Mouse (Mus musculus) MN1 (cell line): ENCODE data around the gene Bach1.

Source experiments
- DNase-seq: peaks from one replicate; pipeline ENCODE4 v3.0.0-alpha.2; 2016; ENCODE audit warnings: low spot score

Bach1 gene

DNA sequence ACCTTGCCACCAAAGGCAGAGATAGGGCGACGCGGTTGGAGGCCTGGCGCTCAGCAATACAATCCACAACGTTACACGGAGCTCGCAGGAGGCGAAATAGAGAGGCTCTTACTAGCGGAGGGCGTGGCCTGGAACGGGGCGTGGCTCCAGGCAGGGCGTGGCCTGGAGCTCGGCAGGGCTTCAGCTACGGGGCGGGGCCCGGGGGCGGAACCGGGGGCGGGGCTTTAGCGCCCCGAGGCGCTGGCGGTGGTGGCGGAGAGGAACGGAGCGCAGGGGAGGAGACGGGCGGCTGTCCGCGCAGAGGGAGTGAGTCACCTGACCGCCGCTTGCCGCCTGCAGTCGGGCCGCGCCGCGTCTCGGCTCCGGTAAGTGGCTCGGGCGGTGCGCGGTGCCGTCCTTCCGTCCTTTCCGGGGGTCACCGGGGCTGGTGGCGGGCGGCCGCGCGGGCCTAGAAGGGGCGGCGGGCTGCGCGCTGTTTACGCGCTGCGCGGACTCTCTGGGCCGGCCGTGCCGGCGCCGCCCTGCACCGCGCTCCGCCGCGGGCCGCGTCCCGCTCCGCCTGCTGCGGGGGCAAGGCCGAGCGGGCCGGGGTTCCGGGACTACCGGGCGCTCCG is at the start of gene Bach1:
Bach1 (plus strand) TSS at position 254 of the 614 bp plus-strand sequence.
- peak; percentile 92 for DNase-seq

GRCm38 (mm10) chr16:87652344-87652743 is 46.4 kb upstream of the Bach1 start:
- DNase-seq, result no peak

DNA sequence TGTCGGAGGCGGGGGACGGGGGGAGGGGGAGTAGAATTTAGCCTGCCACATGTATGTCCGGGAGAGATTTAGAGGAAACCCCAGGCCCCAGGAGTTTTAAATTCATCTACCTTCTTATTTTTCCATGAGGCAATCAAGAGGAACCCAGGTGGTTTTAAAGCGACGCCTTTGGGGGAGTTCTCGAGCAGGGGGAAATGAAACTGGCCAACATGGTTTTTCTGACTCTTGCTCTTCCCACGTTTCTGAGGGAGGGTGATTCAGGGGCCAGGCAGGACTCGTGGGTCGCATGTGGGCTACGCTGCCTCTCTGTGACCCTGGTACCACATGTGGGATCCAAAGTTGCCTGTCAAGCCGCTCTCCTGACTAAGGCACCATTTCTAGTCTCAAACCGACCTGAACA is 45.8 kb upstream of the Bach1 start:
- no peak for DNase-seq

- DNase-seq, result no peak
These were observed 44.6 kb upstream of the Bach1 start for GRCm38 (mm10) chr16:87654016-87654575.

DNA sequence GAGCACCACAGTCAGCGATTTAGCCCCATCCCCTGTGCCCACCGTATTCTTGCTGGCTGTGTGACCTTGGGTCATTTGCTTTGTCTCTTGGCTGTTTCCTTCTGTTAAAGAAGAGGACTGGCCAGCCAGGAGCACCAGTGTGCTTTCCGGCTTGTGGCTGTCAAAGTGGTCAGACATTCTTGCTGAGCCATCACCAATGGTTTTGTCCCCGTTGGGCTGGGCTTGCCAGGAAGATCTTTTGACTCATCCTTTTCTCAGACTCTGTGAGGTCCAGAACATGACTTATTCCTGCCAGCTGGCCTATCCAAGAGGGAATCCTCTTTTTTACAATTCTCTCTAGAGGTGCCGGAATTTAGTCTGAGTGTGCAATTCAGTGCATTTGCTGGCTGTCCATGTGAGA is 43.7 kb upstream of the Bach1 start:
- DNase-seq, result no peak

- no peak for DNase-seq
These were observed 43.2 kb upstream of the Bach1 start for GRCm38 (mm10) chr16:87655579-87655978.

DNA sequence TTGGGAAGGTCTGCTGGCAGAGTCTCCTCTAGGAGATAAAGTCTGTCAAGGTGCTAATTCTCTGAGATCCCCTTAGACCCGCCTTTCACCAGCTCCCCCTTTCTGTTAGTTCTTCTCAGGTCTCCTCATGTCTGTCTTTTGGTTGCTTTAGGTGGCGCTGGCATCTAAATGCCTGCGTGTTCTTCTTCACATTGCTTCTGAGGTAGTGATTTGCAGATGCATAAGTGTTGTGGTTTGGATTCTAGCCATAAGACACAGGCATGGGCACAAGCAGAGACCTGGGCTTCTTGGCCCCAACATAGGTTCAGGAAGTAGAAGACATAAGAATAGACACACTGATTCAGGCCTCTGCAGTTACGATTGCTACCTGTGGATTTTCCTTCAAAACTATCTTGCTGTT is 42.0 kb upstream of the Bach1 start:
- no peak for DNase-seq

- no peak for DNase-seq
These were observed 41.5 kb upstream of the Bach1 start for GRCm38 (mm10) chr16:87657291-87657690.

GRCm38 (mm10) chr16:87661024-87661471 is 37.7 kb upstream of the Bach1 start:
- no peak for DNase-seq

DNA sequence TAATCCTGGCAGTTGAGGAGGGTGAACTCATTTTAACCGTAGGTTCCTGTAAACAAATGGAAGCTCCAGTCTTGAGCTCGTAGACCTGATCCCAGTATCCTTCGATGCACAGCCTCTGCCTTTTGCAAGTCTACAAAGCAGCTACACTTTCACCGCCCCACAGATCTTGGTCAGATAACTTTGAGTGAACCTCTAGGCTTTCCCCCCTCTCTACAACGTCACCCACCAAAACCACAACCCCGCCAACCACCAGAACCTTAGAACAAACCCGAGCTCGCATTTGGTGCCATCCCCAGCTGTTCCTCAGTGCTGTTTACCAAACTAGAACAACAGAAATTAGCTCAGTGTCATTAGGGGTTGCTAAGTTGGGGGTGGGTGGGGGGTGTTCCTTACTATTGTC is 37.1 kb upstream of the Bach1 start:
- no peak for DNase-seq

- no peak for DNase-seq
These were observed 36.2 kb upstream of the Bach1 start for GRCm38 (mm10) chr16:87662528-87662927.

GRCm38 (mm10) chr16:87663890-87664289 is 34.9 kb upstream of the Bach1 start:
- no peak for DNase-seq

DNA sequence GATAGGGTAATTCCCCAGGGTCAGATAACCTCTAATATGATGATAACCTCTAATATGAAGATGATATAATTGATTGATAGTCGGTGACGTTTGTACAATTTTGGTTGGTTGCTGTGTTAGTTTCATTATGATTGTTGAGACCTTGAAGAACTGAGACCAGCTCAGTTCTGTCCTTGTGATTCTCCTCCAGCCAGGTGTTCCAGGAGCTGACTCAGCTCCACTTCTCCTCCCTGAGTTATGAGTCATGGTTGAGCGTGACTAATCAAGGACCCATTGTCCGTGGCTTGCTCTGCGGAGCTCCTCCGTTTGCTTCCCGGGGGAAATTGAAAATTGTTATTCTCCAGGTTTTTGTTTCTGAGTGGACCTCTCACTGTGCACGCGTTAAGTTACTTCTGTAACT is 33.5 kb upstream of the Bach1 start:
- DNase-seq, result peak; percentile 7

DNA sequence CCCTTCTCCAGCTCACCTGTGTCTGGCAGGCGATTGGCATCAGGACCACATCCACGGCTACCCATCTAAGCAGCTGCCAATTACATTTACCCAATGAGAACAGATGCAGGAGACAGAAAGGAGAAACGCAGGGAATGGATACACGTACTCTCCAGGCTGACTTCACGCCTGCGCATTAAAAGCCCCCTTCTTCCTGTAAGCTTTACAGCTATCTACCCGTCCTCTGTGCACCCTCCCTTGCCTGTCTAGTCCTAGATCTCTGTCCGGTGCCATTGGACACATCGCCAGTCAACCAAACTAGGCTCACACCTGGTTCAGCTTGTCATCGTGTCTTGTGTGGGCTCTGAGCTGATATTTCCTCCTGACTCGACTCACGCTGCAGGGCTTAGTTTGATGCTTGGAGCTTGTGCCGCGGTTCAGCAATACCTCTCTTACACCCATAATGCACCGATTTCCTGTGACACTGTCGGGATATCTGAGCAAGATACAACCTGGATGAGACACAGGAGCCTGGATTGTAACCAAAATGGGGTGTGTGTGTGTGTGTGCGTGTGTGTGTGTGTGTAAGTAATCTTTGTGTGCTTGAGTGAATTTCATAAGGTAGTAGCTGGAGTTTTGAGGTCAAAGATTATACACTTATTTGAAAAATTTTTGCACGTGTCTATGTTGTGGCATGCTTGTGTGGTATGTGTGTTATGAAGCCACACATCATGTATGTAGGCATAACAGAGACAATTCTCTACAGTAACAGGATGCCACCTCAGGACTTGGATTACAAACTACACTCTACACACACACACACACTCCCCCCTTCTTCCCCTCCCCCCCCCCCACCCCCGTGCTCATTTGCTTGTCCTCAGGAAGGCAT is 32.8 kb upstream of the Bach1 start:
- DNase-seq, result no peak

DNA sequence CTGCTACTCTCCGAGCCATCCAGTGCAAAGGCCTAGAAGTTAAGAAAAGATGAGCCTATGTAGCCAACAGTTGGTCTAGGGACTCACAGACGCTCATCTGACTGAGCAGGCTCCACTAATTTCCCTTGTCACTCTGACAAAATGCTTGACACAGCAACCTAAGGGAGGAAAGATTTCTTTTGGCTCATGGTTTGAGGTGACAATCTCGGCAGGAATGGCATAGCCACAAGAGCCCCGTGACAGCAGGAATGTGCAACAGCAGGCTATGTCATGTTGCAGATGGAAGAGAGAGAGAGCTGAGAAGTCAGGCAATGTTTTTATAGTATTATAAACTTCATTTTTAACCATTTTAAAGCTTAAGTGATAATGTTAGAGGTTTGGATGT is 32.1 kb upstream of the Bach1 start:
- no peak for DNase-seq

DNA sequence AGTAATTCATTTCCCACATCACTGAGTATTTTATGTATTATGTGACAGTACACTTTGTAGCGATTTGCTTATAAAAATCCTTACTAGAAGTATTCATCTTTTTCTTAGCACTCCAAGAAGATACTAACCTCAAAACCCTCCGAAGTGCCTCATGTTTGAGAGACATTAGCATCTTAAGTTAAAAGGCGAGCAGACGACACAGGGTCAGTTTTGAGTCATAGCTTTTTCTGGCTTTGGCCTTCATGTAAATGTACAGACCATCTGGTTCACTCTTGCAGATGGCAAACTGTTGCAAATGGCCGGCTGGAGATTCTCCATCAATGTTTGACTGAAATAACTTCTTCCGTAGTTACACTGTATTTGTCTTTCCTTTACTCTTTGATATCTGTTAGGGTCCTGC is 30.7 kb upstream of the Bach1 start:
- DNase-seq, result no peak

DNA sequence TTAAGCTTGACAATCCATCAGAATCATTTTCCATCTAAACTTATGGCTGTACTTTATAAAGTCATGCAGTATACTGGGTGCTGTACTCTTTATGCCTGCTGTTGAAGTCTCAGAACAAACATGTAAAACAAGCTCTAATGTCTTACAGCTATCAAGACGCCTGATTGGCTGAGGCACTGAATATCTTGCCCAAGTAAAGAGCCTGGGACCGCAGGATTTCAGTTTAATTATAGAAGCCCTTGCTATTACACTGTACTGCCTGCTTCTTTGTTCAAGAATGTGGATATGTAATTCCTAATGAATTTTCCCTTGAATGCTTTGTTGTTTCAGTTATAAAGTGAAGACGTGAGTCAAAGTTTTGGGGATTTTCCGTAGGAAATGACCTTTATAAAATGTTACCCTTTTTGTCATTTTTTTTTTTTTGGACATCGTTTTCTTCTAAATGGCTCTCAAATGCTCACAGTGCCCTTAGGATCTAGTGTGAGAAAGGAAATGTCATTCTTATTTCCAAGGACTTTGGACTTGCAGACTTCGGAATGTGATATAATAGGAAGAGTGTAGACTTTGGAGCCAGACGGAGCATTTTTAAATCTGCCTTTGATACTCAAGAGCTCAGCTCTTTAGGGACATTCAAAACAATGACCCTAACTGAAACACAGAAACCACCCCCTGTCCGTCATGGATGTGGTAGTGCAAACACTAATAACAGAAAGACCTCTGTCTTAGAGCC is 28.5 kb upstream of the Bach1 start:
- no peak for DNase-seq

DNA sequence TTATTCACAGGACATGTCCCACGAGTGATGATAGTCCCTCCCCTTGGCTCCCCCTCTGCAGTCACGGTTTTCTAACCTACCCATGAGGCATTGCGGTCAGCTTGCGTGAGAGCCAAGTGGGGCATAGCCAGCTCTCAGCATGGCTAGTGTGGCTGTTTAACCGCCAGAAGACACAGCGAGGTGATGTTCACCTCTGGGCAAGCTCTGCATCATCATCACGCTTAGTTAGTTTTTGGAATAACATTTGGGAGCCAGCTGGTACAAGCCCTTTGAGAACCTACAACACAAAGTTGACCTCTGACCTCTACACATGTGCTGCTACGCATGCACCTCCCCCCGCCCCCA is 28.0 kb upstream of the Bach1 start:
- no peak for DNase-seq

- DNase-seq, result no peak
These were observed 27.4 kb upstream of the Bach1 start for GRCm38 (mm10) chr16:87671336-87671735.

DNA sequence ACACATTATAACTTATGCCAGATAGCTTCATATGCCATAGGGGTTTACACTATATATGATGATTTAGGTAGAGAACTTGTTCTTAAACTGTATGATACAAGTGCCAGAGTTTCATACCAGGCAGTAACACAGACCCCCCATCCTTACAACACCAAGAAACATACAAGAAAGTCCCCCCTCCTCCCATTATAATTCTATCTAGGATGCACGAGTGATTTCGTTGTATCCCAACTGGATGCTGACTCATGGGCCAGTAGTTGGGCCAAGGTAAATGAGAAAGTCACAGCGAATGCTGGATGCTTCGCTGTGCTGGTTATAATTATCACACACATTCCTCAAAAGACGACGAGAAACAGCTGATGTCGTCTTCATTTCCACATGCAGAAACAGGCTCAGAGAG is 25.6 kb upstream of the Bach1 start:
- no peak for DNase-seq

- no peak for DNase-seq
These were observed 22.6 kb upstream of the Bach1 start for GRCm38 (mm10) chr16:87676182-87676581.

- DNase-seq, result no peak
These were observed 20.1 kb upstream of the Bach1 start for GRCm38 (mm10) chr16:87678667-87679066.
